Mouse (Mus musculus): Measurements from ENCODE around the gene Arhgap24.

The Arhgap24 gene

DNA sequence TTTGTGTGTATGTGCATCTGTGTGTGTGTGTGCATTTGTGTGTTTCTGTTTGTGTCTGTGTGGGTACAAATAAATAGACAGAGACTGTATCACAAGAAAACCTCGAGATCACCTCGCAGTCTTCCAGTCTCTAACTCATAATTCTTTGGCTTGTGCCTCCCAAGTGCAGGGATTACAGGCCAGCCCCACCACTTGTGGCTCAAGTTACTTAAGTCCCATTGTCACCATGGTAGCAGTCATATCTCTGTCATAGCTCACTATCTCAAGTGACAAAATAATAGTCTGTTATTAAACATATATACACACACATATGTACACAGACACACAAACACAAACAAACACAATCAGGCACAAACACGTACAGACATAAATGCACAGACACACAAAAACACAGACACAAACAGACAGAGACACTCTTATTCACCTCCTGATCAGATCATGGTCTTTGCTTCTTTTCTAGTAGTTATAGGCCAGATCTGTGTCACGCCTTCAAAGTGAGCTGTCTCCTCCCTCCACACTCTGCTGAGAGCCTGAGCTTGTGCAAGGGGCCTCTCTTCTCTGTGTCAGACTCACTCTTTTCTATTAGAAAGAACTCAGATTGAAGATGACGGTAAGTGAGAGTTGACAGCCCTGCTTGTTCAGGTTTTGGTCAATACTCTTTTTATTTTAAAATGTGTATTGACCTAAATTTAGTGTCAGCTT, 261.5 kb downstream of the Arhgap24 start:
- no peak for DNase-seq (ENCODE audit: low read depth, low spot score)

DNA sequence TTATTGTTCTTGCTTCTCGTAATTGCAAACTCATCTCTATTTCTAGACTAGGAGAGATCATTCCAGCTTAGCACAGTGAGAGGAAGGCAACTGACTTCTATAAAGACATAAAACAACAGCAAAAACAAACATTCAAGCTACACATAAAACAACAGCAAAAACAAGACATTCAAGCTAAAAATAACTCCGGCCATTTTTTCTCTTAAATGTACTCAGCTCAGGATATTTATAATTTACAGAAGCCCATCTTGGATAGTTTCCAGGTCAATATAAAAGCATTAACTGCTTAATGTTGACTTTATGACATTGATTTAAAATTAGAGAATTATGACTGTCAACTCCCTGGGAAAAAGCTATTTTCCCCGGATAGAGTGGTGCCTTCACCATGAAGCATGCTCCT, 262.2 kb downstream of the Arhgap24 start:
- DNase-seq (ENCODE audit: low read depth, low spot score) = no peak

DNA sequence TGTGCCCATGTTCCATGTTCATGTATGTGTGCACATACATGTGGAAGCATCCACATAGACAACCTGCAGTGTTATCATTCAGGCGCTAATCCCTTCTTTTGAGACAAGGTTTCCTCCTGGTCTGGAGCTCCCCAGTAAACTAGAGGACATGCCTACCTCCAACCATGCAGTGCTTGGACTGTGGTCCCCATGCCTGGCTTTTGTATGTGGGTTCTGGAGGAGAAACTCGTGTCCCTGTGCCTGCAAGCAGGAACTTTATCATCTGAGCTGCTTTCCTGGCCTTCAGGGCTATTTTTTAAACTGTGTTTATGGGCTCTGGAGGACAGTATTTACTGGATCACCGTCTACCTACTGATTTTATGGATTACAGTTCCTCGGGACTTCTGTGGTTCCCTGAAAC, 262.9 kb downstream of the Arhgap24 start:
- DNase-seq (ENCODE audit: low read depth, low spot score) = no peak

DNA sequence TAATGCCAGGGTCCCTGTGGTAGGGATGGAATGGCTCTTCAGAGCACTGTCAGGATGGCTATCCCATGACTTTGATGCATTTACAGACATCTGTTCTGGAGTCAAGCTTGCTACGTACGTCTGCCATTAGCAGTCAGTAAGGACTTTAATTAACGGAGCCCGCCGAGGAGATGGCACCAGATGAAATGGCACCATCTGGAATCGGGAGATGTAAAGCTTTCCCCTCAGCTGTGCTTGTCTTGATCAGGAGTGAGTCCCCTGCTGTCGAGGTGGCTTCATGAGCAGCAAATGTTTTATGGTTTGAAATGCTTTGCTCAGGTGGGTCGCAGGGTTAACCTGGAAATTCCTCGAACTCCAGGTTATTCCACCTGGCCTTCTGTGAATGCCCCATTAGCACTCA, 267.0 kb downstream of the Arhgap24 start:
- DNase-seq (ENCODE audit: low read depth, low spot score) = no peak

DNA sequence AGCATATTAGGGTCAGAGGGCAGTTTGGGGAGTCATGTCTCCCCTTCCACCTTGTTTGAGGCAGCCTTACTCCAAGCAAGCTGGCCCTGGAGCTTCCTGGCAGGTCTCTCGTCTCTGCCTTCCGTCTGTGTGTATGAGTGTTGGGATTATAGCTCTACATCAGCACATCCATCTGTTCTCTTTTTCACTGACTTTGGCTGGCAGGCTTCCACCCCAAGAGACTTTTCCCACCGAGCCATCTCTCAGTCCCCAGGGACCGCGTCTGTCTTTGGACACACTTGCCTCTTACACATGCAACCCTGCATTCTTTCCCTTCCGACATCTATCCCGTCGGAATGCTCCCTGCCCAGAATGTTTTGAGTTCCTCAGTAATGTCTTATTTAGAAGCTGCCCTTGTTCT, 267.8 kb downstream of the Arhgap24 start:
- no peak for DNase-seq (ENCODE audit: low read depth, low spot score)

DNA sequence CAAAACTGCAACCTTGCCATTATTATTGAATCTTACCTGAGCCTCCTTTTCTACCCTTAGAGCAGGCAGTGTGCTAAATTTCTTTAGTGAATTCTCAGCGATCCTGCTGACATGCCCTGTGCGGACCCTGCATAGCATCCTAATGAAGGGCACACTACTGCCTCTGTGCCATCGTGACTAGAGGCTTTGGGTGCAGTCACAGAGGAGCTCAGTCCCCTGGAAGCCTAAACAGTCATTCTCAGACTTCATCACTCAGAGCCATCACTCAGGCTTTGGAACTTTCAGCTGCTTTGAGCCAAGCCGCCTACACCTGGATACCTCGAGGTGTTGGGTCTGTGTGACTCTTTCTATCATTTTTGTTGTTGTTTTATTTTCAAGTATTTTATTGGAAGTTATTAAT, 269.5 kb downstream of the Arhgap24 start:
- DNase-seq (ENCODE audit: low read depth, low spot score) = no peak

DNA sequence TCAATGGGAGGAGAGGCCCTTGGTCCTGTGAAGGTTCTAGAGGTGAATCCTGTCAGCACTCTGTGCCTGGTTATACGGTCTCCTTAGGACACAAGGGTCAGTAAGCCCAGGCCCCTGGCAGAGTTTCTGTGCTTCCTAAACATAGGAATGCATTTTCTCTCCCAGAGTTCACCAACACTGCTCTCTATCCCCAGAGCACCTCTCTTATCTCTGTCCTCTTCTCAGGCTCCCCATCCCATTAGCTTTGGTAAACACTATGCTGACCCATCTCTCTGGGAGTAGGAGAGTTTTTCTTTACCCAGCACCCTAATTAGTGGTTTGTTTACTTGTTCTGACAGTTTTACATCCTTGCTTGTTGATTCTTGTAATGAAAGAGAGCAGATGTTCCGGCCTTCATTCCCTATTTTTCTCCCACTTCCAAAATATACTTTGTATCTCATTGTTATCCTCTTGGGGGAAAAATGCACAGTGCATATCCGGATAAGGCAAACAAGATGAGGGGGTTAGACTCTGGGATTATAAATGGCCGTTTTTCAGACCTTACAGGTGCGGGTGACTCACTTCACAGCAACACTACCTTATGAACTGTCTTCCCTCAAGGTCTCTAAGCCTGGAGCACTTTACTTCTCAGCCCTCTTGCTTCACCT, 270.6 kb downstream of the Arhgap24 start:
- no peak for DNase-seq (ENCODE audit: low read depth, low spot score)

DNA sequence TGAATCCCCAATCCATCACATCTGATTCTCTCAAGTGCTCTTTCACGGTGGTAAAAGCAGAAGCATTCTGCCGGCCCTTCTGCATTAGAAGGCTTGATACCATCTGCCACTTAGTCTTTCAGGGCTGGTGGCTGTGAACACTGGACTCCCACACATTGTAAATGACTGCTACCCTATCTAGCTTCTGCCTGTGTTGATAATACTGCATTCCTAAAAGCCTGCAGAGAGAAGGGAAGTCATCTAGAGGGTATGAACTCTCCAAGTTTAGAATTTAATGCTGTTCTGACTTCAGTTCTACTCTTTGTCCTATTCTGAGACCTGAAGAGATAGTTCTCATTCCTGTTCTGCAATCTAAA, 271.1 kb downstream of the Arhgap24 start:
- no peak for DNase-seq (ENCODE audit: low read depth, low spot score)

DNA sequence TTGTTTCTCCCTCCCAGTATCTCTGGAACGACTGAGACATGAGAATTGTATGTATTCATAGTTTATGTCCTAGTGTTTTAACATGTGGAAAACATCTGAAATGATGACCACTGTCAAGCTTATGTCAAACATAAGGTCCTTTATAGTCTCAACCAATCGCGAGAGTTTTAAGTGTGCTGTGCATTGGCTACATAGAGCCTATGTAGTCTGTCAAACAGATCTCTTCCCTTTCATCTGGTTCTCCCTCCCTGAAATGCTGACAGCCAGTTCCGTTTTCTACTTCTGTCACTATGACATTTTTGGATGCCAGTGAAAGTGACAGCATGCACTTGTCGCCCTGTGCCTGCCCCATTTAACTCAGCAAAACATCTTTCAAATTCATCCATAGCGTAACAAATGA, 275.8 kb downstream of the Arhgap24 start:
- DNase-seq (ENCODE audit: low read depth, low spot score) = no peak

DNA sequence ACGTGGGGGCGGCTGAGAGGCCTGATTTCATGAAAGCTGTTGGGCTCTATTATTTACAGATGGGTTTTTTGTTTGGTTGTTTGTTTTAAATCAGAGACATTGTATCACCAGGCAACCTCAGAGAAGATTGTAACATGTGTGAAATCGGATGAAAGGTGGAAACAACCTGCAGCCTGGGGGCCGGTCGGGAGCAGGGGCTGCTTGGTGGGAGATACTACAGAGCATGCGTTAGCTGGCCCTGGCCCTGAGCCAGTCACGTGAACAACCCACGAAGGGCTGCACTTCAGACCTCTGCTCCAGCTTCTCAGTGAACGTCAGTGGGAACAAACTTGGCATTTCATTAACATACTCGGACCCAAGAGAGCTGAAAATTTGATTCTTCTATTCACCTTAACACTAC, 284.5 kb downstream of the Arhgap24 start:
- no peak for DNase-seq (ENCODE audit: low read depth, low spot score)

DNA sequence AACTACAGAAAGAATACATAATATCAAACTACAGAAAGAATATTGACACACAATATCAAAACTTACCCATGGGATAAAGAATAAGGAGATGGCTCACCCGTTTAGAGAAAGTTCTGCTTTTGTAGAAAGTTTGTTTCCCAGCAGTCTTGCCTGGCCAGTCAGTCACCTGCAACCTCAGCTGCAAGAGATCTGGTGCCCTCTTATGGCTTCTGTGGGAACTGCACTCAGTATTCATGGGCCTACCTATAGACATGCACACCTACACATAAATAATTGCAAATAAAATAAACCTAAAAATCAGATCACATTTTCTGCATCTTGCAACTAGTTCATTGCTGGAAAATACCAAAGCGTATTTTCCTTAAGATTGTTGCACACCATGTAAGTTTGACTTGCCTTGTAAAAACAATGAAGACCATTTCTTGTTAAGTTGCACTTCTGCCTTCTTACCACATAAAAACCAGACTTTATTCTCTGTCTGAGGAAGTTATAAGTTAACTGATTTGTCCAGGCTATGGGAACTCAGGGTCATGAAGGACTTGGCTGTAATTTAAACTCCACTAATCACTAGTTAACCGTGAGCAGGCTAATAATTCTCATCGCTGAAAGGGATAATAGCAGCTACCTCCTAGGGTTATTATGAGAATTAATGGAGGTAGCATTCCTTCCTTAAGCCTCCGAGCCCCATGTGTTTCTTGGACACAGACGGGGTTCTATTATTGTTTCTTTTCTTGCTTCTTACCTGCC, 285.3 kb downstream of the Arhgap24 start:
- DNase-seq (ENCODE audit: low read depth, low spot score) = peak; percentile 72

DNA sequence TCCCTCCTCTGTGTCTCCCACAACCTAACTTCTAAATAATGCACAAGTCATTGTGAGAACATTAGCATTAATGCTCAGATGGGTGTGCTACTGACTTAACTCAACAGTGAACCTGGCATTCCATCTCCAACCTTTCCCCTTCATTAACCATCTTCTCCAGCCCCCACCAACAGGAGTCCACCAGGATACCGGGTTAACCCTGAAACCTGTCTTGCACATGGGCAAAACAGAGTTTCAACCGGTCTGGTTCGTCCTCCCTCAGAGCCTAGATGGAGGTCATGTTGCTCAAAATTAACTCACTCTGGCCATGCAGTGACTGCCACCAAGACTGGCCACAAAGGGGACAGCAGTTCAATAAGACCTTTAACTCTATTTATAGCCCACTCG, 285.9 kb downstream of the Arhgap24 start:
- DNase-seq (ENCODE audit: low read depth, low spot score) = no peak

DNA sequence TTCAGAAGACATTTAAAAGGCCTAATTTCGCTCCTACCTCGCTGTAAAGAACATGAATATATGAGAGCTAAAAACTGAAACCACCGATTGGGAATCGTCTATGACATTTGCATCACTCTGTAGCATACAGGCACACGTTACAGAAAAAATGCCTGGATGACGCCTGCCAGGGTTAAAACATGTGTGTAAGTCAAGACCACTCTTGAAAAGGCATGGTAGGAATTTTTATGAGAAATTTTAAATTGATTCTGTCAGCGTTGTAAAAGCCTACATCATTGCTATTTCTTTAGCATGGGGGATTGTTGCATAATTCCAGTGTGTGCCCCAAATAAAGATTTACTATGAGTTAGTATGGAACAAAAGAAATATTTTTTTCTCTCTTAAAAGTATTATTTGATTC, 286.6 kb downstream of the Arhgap24 start:
- DNase-seq (ENCODE audit: low read depth, low spot score) = no peak

DNA sequence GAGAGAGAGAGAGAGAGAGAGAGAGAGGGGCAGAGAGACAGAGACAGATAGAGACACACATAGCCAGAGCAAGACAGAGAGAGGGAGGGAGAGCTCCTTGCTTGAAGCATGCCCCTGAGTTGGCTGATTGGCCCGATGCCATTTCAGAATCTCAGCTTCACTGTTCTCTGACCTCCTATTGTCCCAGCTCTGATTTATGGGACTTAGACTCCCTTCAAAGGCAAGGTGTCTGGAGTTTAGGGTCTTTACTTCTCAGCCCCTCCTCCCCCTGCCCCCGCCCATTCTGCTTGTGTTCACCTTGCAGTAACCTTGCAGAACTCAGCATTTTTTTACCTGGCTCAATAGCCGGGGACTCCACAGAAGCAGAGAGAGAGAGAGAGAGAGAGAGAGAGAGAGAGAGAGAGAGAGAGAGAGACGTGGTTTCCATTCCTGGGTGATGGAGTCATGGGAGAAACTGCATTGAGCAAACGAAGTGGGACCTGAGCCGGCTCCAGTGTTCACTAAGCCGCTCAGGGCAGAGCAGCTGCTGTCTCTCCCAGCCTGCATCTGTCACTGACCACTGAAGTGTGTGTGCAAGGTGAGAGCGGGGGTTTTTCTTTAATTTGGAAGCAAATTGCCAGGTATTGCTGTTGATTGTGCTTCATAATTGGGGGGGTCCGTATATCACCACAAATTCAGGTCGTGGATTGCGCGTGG, 287.3 kb downstream of the Arhgap24 start:
- no peak for DNase-seq (ENCODE audit: low read depth, low spot score)

DNA sequence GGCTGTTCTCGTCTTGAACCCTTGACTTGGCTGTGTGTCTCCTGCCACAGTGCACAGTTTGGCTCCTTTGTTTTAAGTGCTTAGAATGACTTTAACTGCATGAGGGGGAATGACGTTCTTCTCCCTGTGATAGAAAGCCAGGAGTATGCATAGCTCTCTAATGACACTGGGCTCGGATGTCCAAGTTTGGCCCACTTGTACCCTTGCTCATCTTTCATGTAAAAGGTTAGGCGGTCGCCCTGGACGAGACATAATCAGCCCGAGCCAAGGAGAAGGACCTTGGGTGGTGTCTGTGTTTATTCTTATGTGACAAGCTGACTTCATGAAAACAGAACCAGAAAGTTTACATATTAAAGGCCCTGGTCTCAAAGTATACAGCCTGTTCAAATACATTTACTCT, 289.4 kb downstream of the Arhgap24 start:
- DNase-seq (ENCODE audit: low read depth, low spot score) = no peak

DNA sequence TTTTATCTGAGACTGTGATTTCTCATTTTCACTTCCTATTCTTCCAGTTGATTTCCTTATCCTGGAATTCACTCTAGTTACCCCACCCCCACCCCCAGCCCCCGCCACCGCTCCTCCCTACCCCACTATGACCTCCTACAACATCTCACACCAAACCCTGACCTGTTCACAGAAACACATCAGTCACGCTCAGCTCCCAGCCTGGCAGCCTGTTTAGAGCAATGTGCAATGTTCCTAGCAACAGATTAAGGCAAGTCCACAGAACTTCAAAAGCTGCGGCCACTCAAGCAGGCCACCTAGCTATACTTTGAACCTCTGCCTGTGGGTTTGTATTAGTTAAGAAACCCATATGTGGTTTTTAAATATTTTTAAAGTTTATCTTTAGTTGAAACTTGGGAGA, 293.3 kb downstream of the Arhgap24 start:
- no peak for DNase-seq (ENCODE audit: low read depth, low spot score)

DNA sequence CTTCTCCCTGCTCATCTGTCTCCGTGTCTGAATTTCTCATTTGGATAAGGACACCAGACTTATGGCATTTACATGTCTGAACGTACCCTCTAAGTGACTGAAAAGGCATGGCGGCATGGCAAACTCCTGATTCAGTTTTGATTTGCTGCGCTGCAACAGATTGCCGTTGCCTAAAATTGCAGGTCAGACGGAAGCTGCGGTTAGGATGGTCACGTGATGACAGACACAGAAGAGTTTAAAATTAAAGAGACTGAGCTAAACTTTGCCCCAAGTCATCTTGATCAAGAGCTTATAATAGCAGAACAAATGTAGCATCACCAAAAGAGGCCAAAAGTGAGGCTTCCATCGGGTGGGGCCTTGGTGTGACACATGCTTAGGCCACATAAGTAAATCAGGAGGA, 296.1 kb downstream of the Arhgap24 start:
- no peak for DNase-seq (ENCODE audit: low read depth, low spot score)

DNA sequence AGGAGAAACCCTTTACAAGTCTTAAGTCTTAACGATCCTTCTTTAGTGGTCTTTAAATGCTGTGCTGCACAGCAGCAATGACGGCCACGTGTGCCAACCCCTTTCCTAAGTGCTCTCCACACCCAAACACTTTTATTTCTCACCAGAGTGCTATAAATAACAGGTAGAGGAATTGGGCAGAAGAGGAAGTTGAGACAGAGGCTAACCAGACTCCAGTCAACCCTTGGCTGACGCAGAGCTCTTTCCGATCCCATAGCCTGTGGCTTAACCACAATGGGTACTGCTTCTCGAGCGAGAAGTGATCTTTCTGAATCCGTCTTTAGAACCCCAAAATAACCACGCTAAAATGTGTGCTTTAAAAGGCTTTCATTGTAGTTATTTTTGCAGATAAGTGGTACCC, 296.7 kb downstream of the Arhgap24 start:
- no peak for DNase-seq (ENCODE audit: low read depth, low spot score)

DNA sequence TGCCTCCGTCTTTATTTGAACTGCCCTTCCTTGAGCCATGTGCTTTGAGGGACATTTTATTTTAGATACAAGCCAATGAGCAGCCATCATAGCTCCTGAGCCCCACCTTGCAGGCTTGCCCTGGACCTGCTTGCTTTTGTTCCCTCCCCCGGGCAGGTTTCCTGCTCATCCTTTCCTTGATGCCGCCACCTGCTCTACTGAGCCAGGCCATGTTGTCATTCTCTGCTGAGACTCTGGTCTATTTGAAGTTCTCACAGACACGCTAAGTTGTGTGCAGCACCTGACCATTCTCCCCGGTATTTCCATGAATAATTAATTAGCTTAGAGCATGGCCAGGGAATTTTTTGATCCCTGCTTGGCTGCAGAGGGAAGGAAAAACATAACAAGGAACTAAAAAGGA, 297.1 kb downstream of the Arhgap24 start:
- no peak for DNase-seq (ENCODE audit: low read depth, low spot score)

DNA sequence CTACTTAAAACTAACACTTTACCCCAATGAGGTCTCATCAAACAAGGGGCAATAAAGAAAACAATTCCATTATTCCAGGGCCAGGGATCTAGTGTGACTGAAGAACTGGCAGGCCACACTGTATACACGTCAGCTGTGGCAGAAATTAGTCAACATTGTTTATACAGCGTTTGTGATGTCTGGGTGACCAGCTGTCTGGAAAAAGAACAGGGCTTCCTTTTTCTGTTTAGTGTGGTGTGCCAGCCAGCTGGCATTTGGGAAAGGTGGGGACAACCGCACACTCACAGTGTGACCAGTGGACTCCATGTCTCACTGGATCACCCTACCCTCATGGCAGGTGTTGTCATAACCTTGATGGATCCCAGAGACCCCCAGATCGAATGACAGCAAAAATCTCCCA, 302.4 kb downstream of the Arhgap24 start:
- no peak for DNase-seq (ENCODE audit: low read depth, low spot score)

DNA sequence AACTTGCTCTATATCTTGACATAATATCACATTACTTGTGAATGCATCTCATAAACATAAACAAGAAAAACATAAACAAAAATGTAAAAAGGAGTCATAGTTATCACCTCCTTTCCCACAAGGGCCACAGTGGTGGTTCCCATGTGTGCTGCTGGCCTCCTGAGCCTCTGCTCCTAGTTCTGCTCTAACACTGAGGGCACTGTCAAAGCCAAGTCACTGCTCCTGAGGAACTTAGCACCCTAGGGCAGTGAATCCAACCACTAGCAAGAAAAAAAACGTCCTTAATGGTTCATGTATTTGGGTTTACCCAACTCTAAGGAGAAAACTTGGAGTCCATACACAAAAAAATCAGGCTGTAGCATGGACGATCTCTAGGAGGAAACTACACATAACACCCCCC, 304.9 kb downstream of the Arhgap24 start:
- DNase-seq (ENCODE audit: low read depth, low spot score) = no peak

DNA sequence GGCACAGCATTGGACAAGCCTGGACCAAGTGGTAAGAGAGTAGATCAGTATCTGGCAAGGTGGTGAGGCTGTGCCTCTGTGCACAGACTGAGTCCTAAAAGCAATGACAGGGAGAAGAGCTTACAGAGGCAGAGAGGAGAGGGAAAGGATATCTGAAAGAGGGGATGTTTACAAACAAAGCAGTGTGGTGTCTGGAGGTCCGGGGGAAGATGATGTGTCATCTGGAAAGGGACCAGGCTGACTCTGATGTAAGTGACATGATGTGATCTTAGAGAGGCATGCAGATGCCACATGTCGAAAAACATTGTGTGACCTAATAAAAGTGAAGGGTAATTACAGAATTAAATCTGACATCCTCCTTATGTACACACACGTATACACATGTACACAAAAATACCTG, 307.2 kb downstream of the Arhgap24 start:
- no peak for DNase-seq (ENCODE audit: low read depth, low spot score)

DNA sequence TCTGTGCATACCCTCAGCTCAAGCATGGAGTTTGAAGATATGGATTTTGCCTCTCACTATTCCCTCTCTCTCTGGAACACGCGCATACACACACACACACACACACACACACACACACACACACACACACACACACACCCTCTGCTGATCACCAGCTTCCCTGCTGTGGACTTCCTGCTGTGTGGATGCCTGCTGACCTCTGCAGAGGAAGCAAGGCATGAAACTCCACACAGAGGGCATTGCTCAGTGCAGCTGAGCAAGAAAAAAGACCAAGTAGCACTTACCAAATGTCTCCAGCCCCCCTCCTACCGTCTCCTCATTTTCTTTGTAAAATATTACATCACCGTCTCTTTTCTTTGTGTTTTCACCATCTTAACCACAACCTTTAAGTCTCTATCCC, 310.1 kb downstream of the Arhgap24 start:
- no peak for DNase-seq (ENCODE audit: low read depth, low spot score)

All from R1 (cell line).